Mouse (Mus musculus) mouse embryonic stem cell (cell line): ENCODE measurements around the gene Kazn.

Source experiments
- in situ Hi-C, 2 experiments: fragments of 300-500 bp; cut with MboI; formaldehyde crosslinking; loops; 1 replicate in 1 of 2; 3 replicates in 1 of 2; pipeline ENCODE4 v1.14.3; 2019 to 2020; ENCODE audit warnings: low sequenced_read_pairs in 2 of 2, low pct_unique_long_range_greater_than_20kb in 1 of 2, mixed read lengths in 1 of 2; ENCODE audit not compliant: unreplicated experiment in 1 of 2

Gene Kazn

DNA sequence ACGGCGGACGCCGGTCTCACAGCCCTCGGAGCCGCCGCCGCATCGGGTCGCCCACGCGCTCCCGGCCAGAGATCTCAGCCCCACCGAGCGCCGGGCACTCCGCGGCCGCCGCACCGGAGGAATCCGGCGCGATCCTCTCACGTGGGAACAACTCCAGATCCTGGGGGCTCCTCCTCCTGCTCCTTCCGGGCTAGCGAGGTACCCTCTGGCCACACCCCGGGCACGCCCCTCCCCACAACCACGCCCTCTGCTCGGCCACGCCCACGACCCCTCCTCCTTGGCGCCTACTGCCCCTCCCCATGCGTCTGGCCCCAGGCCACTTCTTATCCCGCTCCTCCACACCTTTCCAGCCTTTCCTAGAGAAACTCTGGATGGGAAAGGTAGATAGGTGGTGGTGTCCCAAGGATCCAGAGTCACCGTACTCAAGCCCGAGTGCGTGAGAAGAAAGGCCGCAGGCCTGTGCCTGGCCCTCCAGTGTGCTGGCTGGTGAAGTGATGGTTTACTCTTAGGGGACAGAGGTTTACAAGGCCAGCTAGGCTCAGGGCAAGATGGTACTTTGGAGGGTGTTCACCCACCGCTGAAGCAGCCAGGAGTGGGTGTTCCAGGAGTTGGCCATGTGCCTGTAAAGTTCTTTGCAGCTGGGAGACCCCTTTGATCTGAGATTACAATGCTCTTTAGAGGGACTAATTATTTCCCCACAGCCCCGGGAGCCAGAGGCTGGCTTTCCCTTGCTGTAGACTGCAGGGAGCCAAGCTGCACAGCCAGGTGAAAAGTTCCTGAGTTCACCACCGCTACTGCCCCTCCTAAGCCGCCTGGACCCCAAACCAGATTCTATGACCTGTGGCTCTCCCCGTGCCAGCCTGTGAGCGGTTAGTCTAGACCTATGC is at the start of gene Kazn:
Gene Kazn, minus strand, starts transcription at position 162 of the 887 bp plus-strand sequence.
- in situ Hi-C loops: loop anchor here in 1 of 2 experiments (10.0 kb wide), 1 partner anchor 75 kb away; no protein-coding TSS in a partner anchor

DNA sequence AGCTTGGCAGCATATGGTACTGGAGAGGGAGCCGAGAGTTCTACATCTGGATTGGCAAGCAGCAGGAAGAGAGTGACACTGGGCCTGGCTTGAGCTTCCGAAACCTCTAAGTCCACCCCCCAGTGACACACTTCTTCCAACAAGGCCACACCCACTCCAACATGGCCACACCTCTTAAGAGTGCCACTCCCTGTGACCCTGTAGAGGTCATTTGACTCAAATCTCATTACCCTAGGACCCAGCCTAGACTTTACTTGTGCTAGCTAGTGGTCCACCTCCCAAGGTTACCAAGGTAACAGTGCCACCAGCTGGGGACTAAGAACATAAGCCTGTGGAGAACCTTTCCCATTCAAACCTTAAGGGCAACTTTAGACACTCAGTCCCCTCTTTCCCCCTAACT is 46.3 kb upstream of the Kazn start:
- in situ Hi-C loops: no loop called here

DNA sequence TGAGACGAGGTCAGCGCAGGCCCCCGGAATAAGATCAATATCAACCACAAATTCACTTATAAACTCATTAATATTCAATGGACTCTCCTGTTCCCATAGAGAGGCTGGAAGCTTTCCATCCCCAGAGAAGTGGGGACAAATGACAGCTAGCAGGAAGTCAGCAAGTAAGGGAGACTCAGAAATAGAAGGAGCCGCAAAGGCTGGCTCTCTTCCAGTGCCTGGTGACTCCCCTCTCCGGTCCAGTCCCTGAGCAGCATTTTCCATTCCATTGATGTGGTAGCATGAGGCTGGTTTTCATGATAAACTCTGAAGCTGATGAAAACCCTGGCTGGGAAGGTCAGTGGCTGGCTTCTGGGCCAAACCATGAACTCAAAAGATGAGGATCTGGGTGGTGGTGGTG is 44.7 kb upstream of the Kazn start:
- in situ Hi-C loops: no loop called here

DNA sequence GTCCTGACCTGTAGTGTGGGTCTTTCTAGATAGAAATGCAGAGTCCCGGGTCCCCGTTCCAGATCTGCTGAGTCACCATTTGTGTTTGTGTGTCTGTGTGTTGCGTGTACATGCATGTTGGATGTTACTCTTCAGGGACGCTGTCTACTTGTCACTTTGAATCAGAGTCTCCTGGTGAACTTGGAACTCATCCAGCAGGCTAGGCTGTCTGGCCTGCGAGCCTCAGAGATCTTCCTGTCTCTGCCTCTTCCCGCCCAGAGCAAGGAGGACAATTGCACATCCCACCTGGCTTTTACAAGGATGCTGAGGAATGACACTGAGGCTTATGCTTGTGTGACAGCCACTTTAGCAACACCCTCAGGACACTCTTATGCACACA is 39.0 kb upstream of the Kazn start:
- in situ Hi-C loops: no loop called here

DNA sequence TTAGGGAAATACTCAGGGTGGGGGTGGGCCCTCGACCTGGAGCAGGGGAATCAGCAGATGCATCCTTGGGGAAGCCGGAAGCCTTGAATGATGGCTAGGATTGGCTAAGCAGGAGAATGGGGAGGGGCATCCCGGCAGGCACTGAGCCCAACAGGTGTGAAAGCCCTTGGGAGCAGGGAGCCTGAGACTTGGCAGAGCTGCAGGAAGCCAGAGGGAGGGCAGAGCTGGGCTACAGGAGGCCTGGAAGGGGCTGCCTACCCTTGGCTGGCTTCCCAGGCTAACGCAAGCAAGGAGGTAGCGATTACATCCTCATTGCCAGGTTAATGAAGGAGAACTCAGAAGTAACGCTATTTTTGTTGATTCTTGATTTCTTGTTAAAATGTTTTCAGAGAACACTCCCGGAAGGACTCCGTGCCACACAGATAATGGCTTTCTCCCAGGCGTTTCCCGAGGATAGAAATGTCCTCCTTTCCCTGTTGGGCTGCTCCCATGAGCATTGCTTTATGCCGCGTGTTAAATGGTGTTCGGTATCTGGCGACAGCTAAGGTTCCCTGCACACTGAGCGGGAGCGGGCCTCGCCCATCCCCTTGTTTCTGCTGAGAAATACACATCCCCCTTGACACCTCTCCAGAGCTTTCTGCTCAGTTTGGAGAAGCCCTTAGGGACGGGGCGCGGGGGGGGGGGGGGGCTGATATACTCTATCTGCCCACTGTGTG is 38.4 kb upstream of the Kazn start:
- in situ Hi-C loops: no loop called here

DNA sequence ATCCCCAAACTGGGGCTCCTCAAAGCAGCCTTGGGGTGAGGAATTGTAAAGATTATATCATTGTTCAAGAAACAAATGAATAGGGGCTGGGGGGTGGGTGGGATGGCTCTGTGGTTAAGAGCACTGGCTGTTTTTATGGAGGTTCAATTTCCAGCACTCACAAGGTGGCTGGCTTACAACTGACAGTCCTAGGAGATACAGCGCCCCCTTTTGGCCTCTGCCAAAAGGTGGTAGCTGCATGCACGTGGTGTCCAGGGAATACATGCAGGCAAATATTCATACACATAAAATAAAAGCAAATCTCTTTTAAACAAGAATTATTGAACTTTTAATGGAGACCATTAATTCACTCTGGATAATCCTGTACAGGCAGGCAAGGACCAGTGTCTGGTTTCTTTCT is 36.0 kb upstream of the Kazn start:
- in situ Hi-C loops: no loop called here

DNA sequence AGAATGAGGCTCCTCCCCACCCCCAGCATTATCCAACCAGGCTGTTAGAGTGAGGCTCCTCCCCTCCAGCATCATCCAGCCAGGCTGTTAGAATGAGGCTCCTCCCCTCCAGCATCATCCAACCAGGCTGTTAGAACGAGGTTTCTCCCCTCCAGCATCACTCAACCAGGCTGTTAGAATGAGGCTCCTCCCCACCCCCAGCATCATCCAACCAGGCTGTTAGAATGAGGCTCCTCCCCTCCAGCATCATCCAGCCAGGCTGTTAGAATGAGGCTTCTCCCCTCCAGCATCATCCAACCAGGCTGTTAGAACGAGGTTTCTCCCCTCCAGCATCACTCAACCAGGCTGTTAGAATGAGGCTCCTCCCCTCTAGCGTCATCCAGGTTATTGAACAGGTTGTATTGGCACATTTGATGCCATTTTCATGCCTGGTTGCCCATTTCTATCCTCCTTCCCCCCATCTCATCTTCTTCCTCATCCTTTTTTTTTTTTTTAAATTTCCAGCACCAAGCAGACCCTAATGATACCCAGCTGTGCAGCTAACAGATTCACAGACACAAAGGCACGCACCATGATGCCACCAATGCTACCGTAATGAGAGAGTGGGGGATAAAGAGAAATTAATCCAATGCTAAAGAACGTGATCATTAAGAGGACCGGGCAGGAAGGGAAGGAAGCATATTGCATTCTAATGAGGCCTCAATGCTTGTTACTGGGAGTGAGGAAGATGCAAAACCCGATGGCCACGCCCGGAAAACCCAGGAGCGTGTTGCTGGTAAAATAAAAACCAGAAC is 35.4 kb upstream of the Kazn start:
- in situ Hi-C loops: no loop called here

DNA sequence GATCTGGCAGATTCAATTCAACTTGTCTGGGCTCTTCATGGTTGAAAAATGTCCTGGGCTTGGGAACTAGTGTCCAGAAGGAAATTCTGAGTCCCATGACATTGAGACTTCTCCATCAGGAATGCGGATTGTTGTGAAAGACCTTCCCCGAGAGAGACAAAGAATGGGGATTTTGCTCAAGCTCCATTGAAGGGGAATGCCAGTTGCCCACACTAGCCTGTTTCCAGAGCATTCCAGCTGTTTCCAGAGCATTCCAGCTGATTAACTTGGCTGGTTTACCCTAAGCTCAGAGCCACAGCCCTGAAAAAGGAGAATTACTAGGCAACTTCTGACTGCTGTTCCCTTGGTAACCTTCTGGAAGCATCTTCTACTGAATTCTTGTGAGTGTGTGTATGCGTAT is 32.3 kb upstream of the Kazn start:
- in situ Hi-C loops: no loop called here

DNA sequence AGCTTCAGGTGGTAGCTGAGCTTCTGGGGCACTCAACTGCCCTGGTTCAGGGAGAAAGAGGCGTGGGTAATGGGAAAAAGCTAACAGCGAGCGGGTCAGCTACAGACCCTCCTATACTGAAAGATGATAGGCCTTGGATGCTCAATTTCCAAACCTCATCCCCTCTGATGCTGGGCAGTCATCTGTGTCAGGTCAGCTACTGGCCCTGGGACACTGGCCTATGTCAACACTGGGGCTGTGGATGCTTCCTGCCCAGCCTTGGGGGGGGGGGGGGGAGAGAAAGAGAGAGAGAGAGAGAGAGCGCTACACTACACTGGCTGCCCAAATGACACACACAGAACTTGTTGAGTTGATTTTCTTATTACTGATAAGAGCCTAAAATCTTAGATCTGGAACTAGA is 28.6 kb upstream of the Kazn start:
- in situ Hi-C loops: no loop called here

DNA sequence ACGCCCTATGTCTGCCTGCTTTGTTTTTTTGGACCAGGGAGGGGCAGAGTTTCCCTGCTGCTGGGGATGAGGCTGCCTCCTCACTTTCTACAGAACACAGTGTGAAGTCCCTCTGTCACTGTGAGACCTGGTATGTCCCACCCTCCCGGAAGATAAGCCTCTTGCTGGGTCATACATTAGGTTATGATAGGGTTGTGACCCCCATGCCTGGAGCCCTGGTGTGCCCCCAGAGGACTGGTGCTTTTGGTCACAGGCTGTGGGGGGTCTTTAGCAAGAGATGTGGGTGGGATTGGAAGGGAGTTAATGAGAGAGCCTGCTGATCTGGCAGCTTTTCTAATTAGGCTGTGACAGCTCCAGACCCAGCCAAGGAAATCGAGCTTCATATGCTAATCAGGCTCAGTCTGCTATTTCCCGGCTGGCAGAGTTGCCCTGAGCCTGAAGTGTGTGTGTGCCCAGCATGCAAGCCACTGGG is 28.2 kb upstream of the Kazn start:
- in situ Hi-C loops: no loop called here

DNA sequence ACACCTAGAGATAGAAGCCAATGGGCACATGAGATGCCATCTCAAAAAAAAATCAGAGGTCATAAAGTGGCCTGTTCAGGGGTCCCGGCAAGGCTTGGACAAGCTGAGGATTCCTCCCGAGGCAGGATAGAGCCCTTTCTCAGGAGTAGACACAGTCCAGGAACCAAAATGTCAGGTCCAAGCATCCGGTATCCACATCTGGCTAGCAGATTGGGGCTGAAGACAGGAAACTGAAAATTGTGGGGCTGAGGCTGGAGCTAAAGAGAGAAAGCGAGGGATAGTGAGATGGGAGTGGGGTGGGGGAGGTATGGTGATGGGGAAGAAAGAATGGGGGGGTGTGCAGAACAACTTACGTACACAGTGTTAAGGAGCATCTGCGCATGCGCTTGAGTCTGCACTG is 25.1 kb upstream of the Kazn start:
- in situ Hi-C loops: no loop called here

DNA sequence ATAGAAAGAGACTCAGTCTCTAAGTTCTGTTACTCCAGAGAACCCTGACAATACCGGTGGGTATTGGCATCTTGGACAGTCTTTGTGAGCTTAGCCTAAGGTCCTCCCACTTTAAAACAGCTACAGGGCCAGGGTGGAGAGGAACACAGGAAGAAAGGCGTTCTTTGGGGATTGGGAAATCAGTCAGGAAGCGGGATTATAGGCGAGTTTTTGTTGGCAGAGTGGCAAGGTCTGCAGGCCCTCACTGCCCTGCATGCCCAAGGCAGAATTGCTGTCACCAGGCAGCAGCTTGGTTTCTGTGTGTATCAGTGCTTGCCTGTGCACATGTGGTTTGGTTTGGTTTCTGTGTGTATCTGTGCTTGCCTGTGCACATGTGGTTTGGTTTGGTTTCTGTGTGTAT is 22.5 kb upstream of the Kazn start:
- in situ Hi-C loops: no loop called here

DNA sequence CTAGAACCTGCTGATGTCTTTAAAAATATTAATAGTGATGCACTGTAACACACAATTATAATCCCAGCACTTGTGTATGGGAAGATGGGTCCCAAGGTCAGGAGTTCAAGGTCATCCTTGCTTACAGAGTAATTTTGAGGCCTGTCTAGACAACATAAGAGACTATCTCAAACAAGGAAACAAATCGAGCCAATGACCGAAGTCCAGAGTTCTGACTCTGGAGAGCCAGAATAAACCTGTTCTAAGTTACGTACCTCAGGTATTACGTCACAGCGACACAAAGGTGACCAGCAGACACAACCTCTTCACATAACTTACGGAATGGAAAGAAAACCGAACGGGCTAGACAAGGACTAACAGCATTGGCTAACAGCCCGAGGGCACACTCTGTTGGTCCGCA is 19.5 kb upstream of the Kazn start:
- in situ Hi-C loops: loop anchor here in 1 of 2 experiments (10.0 kb wide), 1 partner anchor 76 kb away; no protein-coding TSS in a partner anchor

DNA sequence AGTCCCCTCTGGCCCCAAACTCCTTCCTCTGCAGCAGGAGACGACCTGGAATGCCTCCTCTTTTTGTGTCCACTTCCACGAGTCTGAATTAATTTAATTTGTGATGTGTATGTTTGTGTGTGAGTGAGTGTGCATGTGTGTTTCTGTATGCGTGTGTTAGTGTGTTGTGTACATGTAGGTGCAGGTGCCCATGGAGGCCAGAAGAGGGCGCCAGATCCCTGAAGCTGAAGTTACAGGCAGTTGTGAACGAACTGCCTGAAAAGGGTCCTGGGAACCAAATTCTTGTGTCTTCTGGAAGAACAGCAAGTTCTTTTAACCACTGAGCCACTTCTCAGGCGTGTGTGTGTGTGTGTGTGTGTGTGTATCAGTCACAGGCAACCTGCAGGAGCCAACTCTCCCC is 14.9 kb upstream of the Kazn start:
- in situ Hi-C loops: loop anchor here in 1 of 2 experiments (10.0 kb wide), 1 partner anchor 81 kb away; no protein-coding TSS in a partner anchor

DNA sequence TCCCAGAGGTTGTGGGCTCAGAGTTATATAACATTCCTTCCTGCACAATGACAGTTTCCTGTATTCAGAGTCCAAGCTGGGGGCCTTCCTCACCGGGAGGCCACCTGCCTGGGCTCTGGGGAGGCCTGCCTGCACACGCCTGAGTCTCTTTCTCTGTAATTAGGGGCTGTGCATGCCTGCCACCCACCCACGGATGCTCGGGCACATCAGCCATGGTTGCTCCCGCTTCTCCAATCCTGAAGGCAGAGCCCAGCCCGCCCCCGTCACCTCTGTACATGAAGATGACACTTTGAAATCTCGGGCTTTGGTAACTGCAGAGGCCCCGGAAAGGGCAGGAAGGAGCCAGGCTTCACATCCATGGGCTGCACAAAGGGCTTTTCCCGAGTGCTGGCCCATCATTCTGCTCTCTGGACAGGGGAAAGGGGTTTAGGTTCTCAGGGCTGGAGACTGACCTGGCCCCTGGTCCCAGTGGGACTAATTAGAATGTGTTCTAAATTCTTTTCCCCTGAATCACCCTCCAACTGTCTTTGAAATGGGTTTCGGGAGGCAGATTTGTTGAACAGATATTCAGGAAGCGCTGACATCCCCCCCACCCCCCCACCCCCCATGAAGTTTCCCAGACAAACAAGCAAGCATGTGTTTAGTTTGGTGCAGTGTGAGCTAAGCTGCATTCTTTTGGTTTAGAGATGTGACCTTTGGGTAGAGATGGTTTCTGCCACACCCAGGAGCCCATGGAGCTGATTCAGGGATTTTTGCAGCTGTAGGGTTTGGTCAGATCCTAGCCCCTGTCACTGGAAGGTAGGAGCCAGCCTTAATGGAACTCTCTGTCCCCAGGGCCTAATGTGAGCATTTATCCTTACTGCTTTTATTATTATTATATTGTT is 12.5 kb upstream of the Kazn start:
- in situ Hi-C loops: loop anchor here in 1 of 2 experiments (10.0 kb wide), 1 partner anchor 83 kb away; no protein-coding TSS in a partner anchor

DNA sequence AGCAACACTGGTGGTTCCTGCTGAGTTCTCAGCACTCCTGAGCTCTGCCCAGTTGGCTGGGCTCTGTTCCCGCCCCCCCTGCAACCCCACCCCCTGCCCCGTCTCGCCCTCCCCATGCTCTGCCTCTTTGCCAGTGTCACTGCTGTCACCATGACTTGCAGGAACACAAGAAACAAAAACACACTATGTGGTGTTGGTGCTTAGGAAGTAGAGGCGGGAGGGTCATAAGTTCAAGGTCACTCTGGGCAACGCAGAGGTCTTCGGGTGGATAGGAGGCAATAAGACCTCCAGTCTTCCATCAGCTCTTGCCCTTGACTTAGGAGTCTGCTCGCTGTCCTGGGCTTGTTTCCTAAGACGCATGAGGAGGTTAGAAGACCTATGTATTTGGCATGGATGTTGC is 10.9 kb upstream of the Kazn start:
- in situ Hi-C loops: loop anchor here in 1 of 2 experiments (10.0 kb wide), 1 partner anchor 85 kb away; no protein-coding TSS in a partner anchor

DNA sequence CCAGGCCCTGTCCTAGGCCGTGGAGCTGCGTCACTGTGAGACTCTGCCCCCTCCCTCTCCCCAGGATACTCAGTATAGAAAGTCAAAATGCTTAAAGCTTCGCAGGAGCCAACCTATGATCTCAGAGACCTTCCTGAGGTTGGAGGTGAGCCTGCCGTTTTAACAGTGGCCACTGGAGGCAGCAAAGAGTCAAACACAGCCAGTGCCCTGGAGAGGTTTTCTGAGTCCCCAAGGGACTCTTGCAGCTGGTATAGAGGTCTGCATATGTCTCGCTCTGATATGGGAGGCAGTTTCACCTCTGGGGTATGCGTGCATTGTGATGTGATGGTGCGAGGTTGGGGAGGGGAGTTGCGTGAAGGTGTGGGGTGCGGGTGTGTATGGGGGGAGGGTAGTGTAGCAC is 10.2 kb upstream of the Kazn start:
- in situ Hi-C loops: no loop called here

DNA sequence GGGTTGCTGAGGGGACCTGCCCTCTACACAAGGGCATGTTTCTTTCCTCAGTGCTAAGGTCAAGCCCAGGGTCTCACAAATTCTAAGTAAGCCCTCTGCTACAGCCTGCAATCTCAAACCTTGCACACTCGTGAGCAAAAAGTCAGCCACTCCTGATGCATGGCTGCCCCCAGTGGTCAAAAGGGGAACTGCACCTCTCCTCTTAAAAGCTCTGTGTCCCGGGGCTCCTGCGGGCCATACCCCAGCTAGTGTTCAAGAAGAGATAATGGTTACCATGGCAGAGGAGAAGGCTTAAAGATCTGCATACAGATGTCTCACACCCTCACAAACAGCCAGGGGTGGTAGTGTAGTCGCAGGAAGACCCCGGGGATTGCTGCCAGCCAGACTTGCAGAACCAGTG is 9.2 kb upstream of the Kazn start:
- in situ Hi-C loops: no loop called here
